8 mouse cellular contexts compared by ENCODE assay signal in the genomic region with DNA sequence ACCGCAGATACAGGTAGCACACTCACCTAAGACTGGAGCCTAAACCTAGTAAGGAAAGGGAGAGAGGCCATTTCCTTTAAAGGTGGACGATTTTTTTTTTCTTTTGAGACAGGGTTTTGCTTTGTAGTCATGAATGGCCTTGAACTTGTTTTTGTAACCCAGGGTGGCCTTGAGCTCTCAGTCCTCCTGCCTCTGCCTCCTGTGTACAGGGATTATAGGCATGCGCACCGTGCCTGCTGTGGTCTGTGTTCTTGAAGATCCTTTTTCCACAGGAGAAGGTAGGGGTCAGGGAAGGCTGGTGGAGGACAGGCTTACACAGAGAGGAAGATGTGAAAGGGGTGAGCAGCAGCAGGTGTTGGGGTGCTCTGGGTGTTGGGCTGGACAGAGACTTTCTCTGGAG. TPM values are rescaled to one million over a fixed set of nuclear protein-coding genes. Genes with fewer than 3 reads are reported as not detected.
A peak's percentile ranks its signal among the peaks of the same experiment; 100 is the strongest.
DNase-seq lines count a peak whose midpoint lies in the region; ATAC-seq lines count a peak whose summit lies in the region.

No protein-coding gene starts in this region.

- 73% methylated on average over 4 of the region's 4 CpGs for WGBS in heart, embryonic 13.5 days
- 72% methylated on average over 4 of the region's 4 CpGs for WGBS in embryonic facial prominence, embryonic 10.5 days
- WGBS in hindbrain, embryonic 14.5 days = 76% methylated on average over 4 of the region's 4 CpGs
- WGBS in midbrain, embryonic 11.5 days = 65% methylated on average over 4 of the region's 4 CpGs

- no peak overlapping the region for H3K4me3 ChIP-seq in heart, embryonic 13.5 days
- H3K4me3 ChIP-seq in embryonic facial prominence, embryonic 10.5 days = peak overlapping the region; percentile 95
- peak overlapping the region; percentile 99 for H3K4me3 ChIP-seq in hindbrain, embryonic 14.5 days (replicated peaks; ENCODE audit: low read length)
- no peak overlapping the region for H3K4me3 ChIP-seq in midbrain, embryonic 11.5 days (ENCODE audit: low read depth, low read length)

- H3K9me3 ChIP-seq in heart, embryonic 13.5 days = no peaks in the 10 kb centered on the region
- H3K9me3 ChIP-seq in embryonic facial prominence, embryonic 10.5 days = no peaks in the 10 kb centered on the region
- H3K9me3 ChIP-seq in hindbrain, embryonic 14.5 days (ENCODE audit: control insufficient read depth, low read length) = no peaks in the 10 kb centered on the region
- H3K9me3 ChIP-seq in midbrain, embryonic 11.5 days (ENCODE audit: control insufficient read depth, low read length) = no peaks in the 10 kb centered on the region

- H3K36me3 ChIP-seq in heart, embryonic 13.5 days = peaks cover 5% of the 10 kb centered on the region
- H3K36me3 ChIP-seq in embryonic facial prominence, embryonic 10.5 days (replicated peaks) = peaks cover 8% of the 10 kb centered on the region
- H3K36me3 ChIP-seq in hindbrain, embryonic 14.5 days (replicated peaks; ENCODE audit: control insufficient read depth, insufficient read depth) = peaks cover 6% of the 10 kb centered on the region
- peaks cover 3% of the 10 kb centered on the region; the same call in 1 of the 2 replicates for H3K36me3 ChIP-seq in midbrain, embryonic 11.5 days (ENCODE audit: control insufficient read depth, insufficient read depth, low read length)

- H3K4me2 ChIP-seq in heart, embryonic 13.5 days = peak overlapping the region; percentile 97
- peak overlapping the region; percentile 93 for H3K4me2 ChIP-seq in hindbrain, embryonic 14.5 days (replicated peaks)
- peak overlapping the region; percentile 85 for H3K4me2 ChIP-seq in midbrain, embryonic 11.5 days

- H3K4me1 ChIP-seq in heart, embryonic 13.5 days = peaks cover 55% of the 10 kb centered on the region
- H3K4me1 ChIP-seq in embryonic facial prominence, embryonic 10.5 days = peaks cover 53% of the 10 kb centered on the region
- H3K4me1 ChIP-seq in hindbrain, embryonic 14.5 days (replicated peaks; ENCODE audit: control insufficient read depth, insufficient read depth, low read length) = peaks cover 28% of the 10 kb centered on the region
- H3K4me1 ChIP-seq in midbrain, embryonic 11.5 days (ENCODE audit: control insufficient read depth, insufficient read depth, low read length) = peaks cover 25% of the 10 kb centered on the region

- no peak overlapping the region for H3K27ac ChIP-seq in heart, embryonic 13.5 days (replicated peaks)
- peak overlapping the region; percentile 91; the same call in 1 of the 2 replicates for H3K27ac ChIP-seq in embryonic facial prominence, embryonic 10.5 days (replicated peaks)
- no peak overlapping the region for H3K27ac ChIP-seq in hindbrain, embryonic 14.5 days
- H3K27ac ChIP-seq in midbrain, embryonic 11.5 days (ENCODE audit: low read depth, low read length) = no peak overlapping the region

- no peaks in the 10 kb centered on the region for H3K27me3 ChIP-seq in heart, embryonic 13.5 days (replicated peaks)
- H3K27me3 ChIP-seq in embryonic facial prominence, embryonic 10.5 days (replicated peaks; ENCODE audit: low read depth, poor library complexity, severe bottlenecking) = no peaks in the 10 kb centered on the region
- H3K27me3 ChIP-seq in hindbrain, embryonic 14.5 days (ENCODE audit: control insufficient read depth, insufficient read depth, low read length) = no peaks in the 10 kb centered on the region
- H3K27me3 ChIP-seq in midbrain, embryonic 11.5 days (ENCODE audit: control insufficient read depth, insufficient read depth, low read length) = no peaks in the 10 kb centered on the region

- ATAC-seq in heart, embryonic 13.5 days (ENCODE audit: extremely low read depth, insufficient number of reproducible peaks, low FRiP score, low TSS enrichment) = no peak
- ATAC-seq in hindbrain, embryonic 14.5 days (ENCODE audit: low FRiP score) = no peak
- ATAC-seq in midbrain, embryonic 11.5 days (ENCODE audit: low FRiP score) = no peak
- no peak for ATAC-seq in activated CD4-positive, CD25-positive, alpha-beta regulatory T cell, adult 4 months

- DNase-seq in heart, postnatal 4 days = no peak
- no peak for DNase-seq in embryonic facial prominence, embryonic 10.5 days (ENCODE audit: low spot score)
- DNase-seq in hindbrain, embryonic 14.5 days (ENCODE audit: low spot score) = no peak
- DNase-seq in midbrain, embryonic 11.5 days (ENCODE audit: low spot score, missing footprints) = no peak
- no peak for DNase-seq in spleen, postnatal 14 days (ENCODE audit: low spot score in 2 of 2)
- DNase-seq in lung, postnatal 4 days = no peak

- H3K9ac ChIP-seq in heart, embryonic 13.5 days = peak overlapping the region; percentile 93
- peak overlapping the region; percentile 96 for H3K9ac ChIP-seq in hindbrain, embryonic 14.5 days
- H3K9ac ChIP-seq in midbrain, embryonic 11.5 days (ENCODE audit: low read length) = peak overlapping the region; percentile 90

RNA-seq across cellular contexts. Expression of gene Pacs2, which starts 1.6 kb away (rescaled TPM):
- 7.0 and 7.7 TPM in 2 replicates for polyA plus RNA-seq in heart, embryonic 13.5 days (2015; fragmentation: Nextera tagmentation; extraction: Ambion mirVana)
- 10 to 100 TPM; 31.8 to 33.4 TPM for total RNA-seq in heart, postnatal 4 days (2021)
- polyA plus RNA-seq in embryonic facial prominence, embryonic 10.5 days (2016; fragmentation: Nextera tagmentation; extraction: Ambion mirVana) = 13.7 and 14.3 TPM in 2 replicates
- 26.8 and 27.9 TPM in 2 replicates for polyA plus RNA-seq in hindbrain, embryonic 14.5 days (2014; fragmentation: Nextera tagmentation; extraction: Ambion mirVana)
- polyA plus RNA-seq in midbrain, embryonic 11.5 days (2014; fragmentation: Nextera tagmentation; extraction: Ambion mirVana) = 17.3 and 17.5 TPM in 2 replicates
- 1 to 10 TPM; 5.4 to 6.6 TPM for polyA plus RNA-seq in activated CD4-positive, CD25-positive, alpha-beta regulatory T cell, adult 4 months (2017; shearing (Covaris generic))

RNA-seq across cellular contexts. Expression of gene Brf1, which starts 15.5 kb away (rescaled TPM):
- 32.5 and 35.5 TPM in 2 replicates for polyA plus RNA-seq in heart, embryonic 13.5 days (2015; fragmentation: Nextera tagmentation; extraction: Ambion mirVana)
- 10 to 100 TPM; 38.3 to 40.8 TPM for total RNA-seq in heart, postnatal 4 days (2021)
- polyA plus RNA-seq in embryonic facial prominence, embryonic 10.5 days (2016; fragmentation: Nextera tagmentation; extraction: Ambion mirVana) = 59.8 and 60.9 TPM in 2 replicates
- 41.4 and 46.3 TPM in 2 replicates for polyA plus RNA-seq in hindbrain, embryonic 14.5 days (2014; fragmentation: Nextera tagmentation; extraction: Ambion mirVana)
- 51.9 and 53.0 TPM in 2 replicates for polyA plus RNA-seq in midbrain, embryonic 11.5 days (2014; fragmentation: Nextera tagmentation; extraction: Ambion mirVana)
- 10 to 100 TPM; 24.7 to 25.0 TPM for polyA plus RNA-seq in activated CD4-positive, CD25-positive, alpha-beta regulatory T cell, adult 4 months (2017; shearing (Covaris generic))

RNA-seq across cellular contexts. Expression of gene Btbd6, which starts 39.7 kb away (rescaled TPM):
- 21.7 and 22.0 TPM in 2 replicates for polyA plus RNA-seq in heart, embryonic 13.5 days (2015; fragmentation: Nextera tagmentation; extraction: Ambion mirVana)
- 10 to 100 TPM; 26.0 to 28.1 TPM for total RNA-seq in heart, postnatal 4 days (2021)
- polyA plus RNA-seq in embryonic facial prominence, embryonic 10.5 days (2016; fragmentation: Nextera tagmentation; extraction: Ambion mirVana) = 22.3 and 23.0 TPM in 2 replicates
- 52.2 and 52.8 TPM in 2 replicates for polyA plus RNA-seq in hindbrain, embryonic 14.5 days (2014; fragmentation: Nextera tagmentation; extraction: Ambion mirVana)
- polyA plus RNA-seq in midbrain, embryonic 11.5 days (2014; fragmentation: Nextera tagmentation; extraction: Ambion mirVana) = 17.5 and 19.2 TPM in 2 replicates
- polyA plus RNA-seq in activated CD4-positive, CD25-positive, alpha-beta regulatory T cell, adult 4 months (2017; shearing (Covaris generic)) = 1 to 10 TPM; 8.3 to 8.9 TPM

RNA-seq across cellular contexts. Expression of gene Tex22, which starts 58.3 kb away (rescaled TPM):
- not detected in 2 replicates for polyA plus RNA-seq in heart, embryonic 13.5 days (2015; fragmentation: Nextera tagmentation; extraction: Ambion mirVana)
- total RNA-seq in heart, postnatal 4 days (2021) = under 1 TPM in 1 of 2 experiments, not detected in 1; 0.29 TPM
- not detected in 2 replicates for polyA plus RNA-seq in embryonic facial prominence, embryonic 10.5 days (2016; fragmentation: Nextera tagmentation; extraction: Ambion mirVana)
- polyA plus RNA-seq in hindbrain, embryonic 14.5 days (2014; fragmentation: Nextera tagmentation; extraction: Ambion mirVana) = 0.40 TPM in 1 of 2 replicates, not detected in the other
- not detected in 2 replicates for polyA plus RNA-seq in midbrain, embryonic 11.5 days (2014; fragmentation: Nextera tagmentation; extraction: Ambion mirVana)
- polyA plus RNA-seq in activated CD4-positive, CD25-positive, alpha-beta regulatory T cell, adult 4 months (2017; shearing (Covaris generic)) = under 1 TPM in 1 of 2 experiments, not detected in 1; 0.29 TPM

Comparison
In these comparisons a context has a peak if more than half of its experiments do, and no peak if none do; other contexts are left out.
1. H3K4me3 ChIP-seq: peak in embryonic facial prominence, embryonic 10.5 days (single experiment) and hindbrain, embryonic 14.5 days (single experiment); none in heart, embryonic 13.5 days (single experiment) and midbrain, embryonic 11.5 days (single experiment).
2. Peak in every context shown above with its lines, with median percentiles within 50 percentile points of each other: H3K4me2 ChIP-seq and H3K9ac ChIP-seq.